Mouse (Mus musculus) neural tube, embryonic 13.5 days (tissue): Measurements from ENCODE around the gene Scn2a. TPM values are rescaled to one million over a fixed set of nuclear protein-coding genes. Genes with fewer than 3 reads are reported as not detected.

ENCODE experiments used
- ATAC-seq: fragments of 200-750 bp; cut with Nextera tagmentation; 2 replicates; pipeline ENCODE4 v1.8.0; 2017; ENCODE audit warnings: low read depth, mild to moderate bottlenecking, moderate TSS enrichment, moderate library complexity
- H3K27ac ChIP-seq: fragments of 300-500 bp; sonication (generic); replicated peaks from 2 replicates; pipeline ENCODE4 v1.5.1; 2015; ENCODE audit warnings: moderate library complexity, mild to moderate bottlenecking, inconsistent platforms
- H3K27me3 ChIP-seq: fragments of 300-500 bp; sonication (generic); 2 replicates; pipeline ENCODE4 v1.6.1; 2015; ENCODE audit warnings: mild to moderate bottlenecking, inconsistent platforms
- H3K36me3 ChIP-seq: fragments of 300-500 bp; sonication (generic); 2 replicates; pipeline ENCODE4 v1.6.1; 2015; ENCODE audit warnings: mild to moderate bottlenecking, inconsistent platforms
- H3K4me1 ChIP-seq: fragments of 300-500 bp; sonication (generic); replicated peaks from 2 replicates; pipeline ENCODE4 v1.6.1; 2015; ENCODE audit warnings: inconsistent platforms
- H3K4me2 ChIP-seq: fragments of 300-500 bp; sonication (generic); 2 replicates; pipeline ENCODE4 v1.6.1; 2015; ENCODE audit warnings: inconsistent platforms, mild to moderate bottlenecking, moderate library complexity
- H3K4me3 ChIP-seq: fragments of 300-500 bp; sonication (generic); 2 replicates; pipeline ENCODE4 v1.5.1; 2015; ENCODE audit warnings: mild to moderate bottlenecking, inconsistent platforms
- H3K9ac ChIP-seq: fragments of 300-500 bp; sonication (generic); 2 replicates; pipeline ENCODE4 v1.6.1; 2015; ENCODE audit warnings: moderate library complexity, mild to moderate bottlenecking, inconsistent platforms
- H3K9me3 ChIP-seq: fragments of 300-500 bp; sonication (generic); 2 replicates; pipeline ENCODE4 v1.6.1; 2016; ENCODE audit warnings: inconsistent platforms
- WGBS: fragments of 180-500 bp; shearing (Covaris S2); methylation state at CpG from one replicate; pipeline ENCODE4 v1.1.7; 2015; 5-methylcytosine and 5-hydroxymethylcytosine counted together
- polyA plus RNA-seq: library from polyadenylated mRNA; unstranded; fragments of >200 nt; fragmentation: Nextera tagmentation; extraction: Ambion mirVana; gene quantifications from 2 replicates; pipeline ENCODE4 v1.2.1, GENCODE M21; 2015

The Scn2a gene
- polyA plus RNA-seq, 1 experiment from 2014 or later = 30.5 TPM

DNA sequence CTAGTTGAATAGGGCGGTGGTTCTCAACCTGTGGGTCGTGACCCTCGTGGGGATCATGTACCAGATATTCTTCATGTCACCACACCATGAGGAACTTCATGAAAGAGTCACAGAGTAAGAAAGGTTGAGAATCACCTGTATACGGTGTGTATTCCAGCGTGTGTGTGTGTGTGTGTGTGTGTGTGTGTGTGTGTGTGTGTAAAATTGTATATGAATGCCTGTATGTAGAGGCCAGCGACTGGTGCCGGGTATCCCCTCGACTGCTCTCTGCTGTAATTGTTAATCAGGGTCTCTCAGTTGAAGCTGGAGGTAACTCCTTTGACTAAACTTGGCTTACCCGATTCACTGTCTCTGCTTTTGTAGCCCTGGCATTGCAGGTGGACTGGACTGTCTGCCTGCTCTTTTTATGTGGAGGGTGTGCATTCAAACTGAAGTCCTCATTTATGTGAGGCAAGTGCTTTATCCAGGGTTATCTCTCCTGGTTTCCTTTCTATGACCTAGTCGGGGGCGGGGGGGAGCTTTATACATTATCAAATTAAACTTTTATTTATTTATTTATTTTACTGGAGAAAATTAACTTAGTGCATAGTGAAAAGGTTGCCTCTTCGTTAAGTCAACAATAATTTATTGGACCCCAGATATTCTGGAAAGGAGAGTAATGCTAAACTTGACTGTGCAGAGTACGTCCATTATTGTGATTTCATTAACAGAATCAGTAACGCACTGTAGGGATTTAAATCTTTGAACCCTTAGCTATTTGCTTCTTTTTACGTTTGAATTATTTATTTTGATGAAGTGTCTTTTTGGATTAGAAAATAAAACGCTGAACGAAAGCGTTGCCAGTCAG lies 47.2 kb downstream of the Scn2a start:
- H3K27ac ChIP-seq = 0 out of 2 replicates have a peak overlapping the region, but pooled peaks have one; percentile 19
- peak overlapping the region; percentile 66 for H3K4me2 ChIP-seq
- H3K9ac ChIP-seq = peak overlapping the region; percentile 14; the same call in 1 of the 2 replicates
- peak overlapping the region; percentile 49 for H3K4me3 ChIP-seq
- 51% methylated on average over 18 of the region's 18 CpGs for WGBS
- no peaks in the 10 kb centered on the region for H3K27me3 ChIP-seq
- H3K4me1 ChIP-seq = peaks cover 25% of the 10 kb centered on the region
- H3K36me3 ChIP-seq = no peaks in the 10 kb centered on the region
- no peaks in the 10 kb centered on the region for H3K9me3 ChIP-seq
- ATAC-seq = peak; percentile 66

DNA sequence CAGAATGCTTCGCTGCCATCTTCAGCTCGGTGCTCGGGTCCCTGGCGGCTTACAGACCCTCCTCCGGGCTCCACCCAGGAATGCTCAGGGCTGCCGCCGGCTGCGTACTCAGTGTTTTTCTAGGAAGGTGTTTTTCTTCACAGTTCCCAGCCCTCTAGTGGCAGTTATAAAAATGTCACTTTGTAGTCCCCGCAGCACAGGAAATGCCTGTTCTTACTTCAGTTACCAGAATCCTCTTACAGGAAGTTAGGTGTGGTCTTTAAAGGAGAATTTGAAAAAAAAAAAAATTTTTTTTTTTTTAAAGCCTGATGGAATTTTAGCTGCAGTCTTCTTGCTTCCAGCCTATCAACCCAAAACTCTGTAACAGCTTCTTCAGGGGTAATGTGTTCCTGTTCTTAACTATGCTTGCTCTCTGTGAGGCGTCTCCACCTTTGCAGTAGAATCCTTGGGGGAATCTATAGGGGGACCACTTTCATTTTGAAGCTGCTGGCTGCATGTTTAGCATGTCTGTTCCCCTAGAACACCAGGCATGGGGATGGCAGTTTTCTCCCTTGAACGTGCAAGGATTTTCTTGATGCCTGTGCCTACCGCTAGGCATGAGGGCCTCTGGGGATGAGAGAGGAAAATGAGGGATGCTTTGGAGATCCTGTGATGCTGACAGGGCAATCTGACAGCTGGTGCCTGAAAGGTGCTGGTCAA lies 48.0 kb downstream of the Scn2a start:
- Histone ChIP-seq H3K4me2 (peak overlapping the region; percentile 66), H3K9ac (peak overlapping the region; percentile 77), H3K27me3 (no peaks in the 10 kb centered on the region), H3K4me3 (peak overlapping the region; percentile 49), H3K27ac (peak overlapping the region; percentile 84), H3K36me3 (no peaks in the 10 kb centered on the region), H3K4me1 (peaks cover 25% of the 10 kb centered on the region), H3K9me3 (no peaks in the 10 kb centered on the region)
- peak; percentile 97 for ATAC-seq
- 12% methylated on average over 12 of the region's 12 CpGs for WGBS

GRCm38 (mm10) chr2:65669561-65669960 lies 49.0 kb downstream of the Scn2a start:
- 81% methylated on average over 8 of the region's 8 CpGs for WGBS
- no peaks in the 10 kb centered on the region for H3K36me3 ChIP-seq
- H3K27me3 ChIP-seq = no peaks in the 10 kb centered on the region
- H3K9me3 ChIP-seq = no peaks in the 10 kb centered on the region
- peak overlapping the region; percentile 66 for H3K4me2 ChIP-seq
- peak overlapping the region; percentile 54 for H3K9ac ChIP-seq
- 0 out of 2 replicates have a peak overlapping the region, but pooled peaks have one; percentile 5 for H3K27ac ChIP-seq
- peaks cover 25% of the 10 kb centered on the region for H3K4me1 ChIP-seq
- H3K4me3 ChIP-seq = peak overlapping the region; percentile 49
- no peak for ATAC-seq

GRCm38 (mm10) chr2:65670153-65670817 lies 49.7 kb downstream of the Scn2a start:
- peak overlapping the region; percentile 66 for H3K4me2 ChIP-seq
- H3K4me3 ChIP-seq = no peak overlapping the region
- no peaks in the 10 kb centered on the region for H3K36me3 ChIP-seq
- WGBS = 58% methylated on average over 12 of the region's 12 CpGs
- H3K9ac ChIP-seq = peak overlapping the region; percentile 39; the same call in 1 of the 2 replicates
- H3K27ac ChIP-seq = no peak overlapping the region
- no peak for ATAC-seq
- H3K9me3 ChIP-seq = no peaks in the 10 kb centered on the region
- no peaks in the 10 kb centered on the region for H3K27me3 ChIP-seq
- peaks cover 25% of the 10 kb centered on the region for H3K4me1 ChIP-seq

DNA sequence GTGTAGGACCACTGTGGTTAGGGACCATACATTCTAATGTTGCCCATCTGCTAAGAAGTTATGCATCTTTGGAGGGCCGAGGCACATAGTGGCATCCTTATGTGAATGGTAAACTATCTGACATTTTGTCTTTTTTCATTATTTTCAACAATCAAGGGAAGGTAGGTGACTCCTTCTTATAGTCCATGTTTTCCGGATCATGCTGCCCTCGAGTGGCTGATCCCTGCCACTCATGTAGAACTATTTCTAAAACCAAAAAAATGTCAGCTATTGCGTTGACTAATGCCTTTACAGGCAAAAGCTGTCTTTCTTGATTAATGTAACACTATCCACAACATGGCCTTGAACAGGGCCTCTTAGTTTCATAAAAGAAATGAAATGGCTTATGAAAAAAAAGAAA lies 59.0 kb downstream of the Scn2a start:
- Histone ChIP-seq H3K27me3 (no peaks in the 10 kb centered on the region), H3K27ac (no peak overlapping the region), H3K9ac (no peak overlapping the region), H3K36me3 (peaks cover 8% of the 10 kb centered on the region), H3K4me1 (no peaks in the 10 kb centered on the region), H3K4me2 (no peak overlapping the region), H3K9me3 (no peaks in the 10 kb centered on the region), H3K4me3 (no peak overlapping the region)
- 88% methylated on average over 4 of the region's 4 CpGs for WGBS
- no peak for ATAC-seq

DNA sequence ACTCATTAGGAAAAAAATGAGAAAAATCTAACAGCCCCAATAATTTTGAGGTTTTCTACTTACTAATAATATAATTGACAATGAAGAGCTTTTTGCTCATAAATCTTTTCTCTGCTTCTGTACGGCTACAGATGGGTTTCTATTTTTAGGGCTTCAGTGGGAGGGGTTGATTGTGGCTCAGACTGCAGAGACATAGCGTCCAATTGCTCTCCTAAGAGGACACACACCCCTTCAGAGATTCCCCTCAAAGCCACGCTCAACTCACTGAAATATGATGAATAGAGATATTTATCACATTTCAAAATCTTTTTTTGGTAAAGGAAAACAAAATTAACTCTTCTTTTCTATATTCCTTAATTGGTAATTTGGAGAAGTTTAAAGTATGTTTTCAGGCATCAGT lies 64.6 kb downstream of the Scn2a start:
- Histone ChIP-seq H3K27me3 (no peaks in the 10 kb centered on the region), H3K36me3 (peaks cover 26% of the 10 kb centered on the region), H3K4me2 (no peak overlapping the region), H3K9me3 (no peaks in the 10 kb centered on the region), H3K4me1 (no peaks in the 10 kb centered on the region), H3K27ac (no peak overlapping the region), H3K4me3 (no peak overlapping the region), H3K9ac (no peak overlapping the region)
- WGBS = 66% methylated on average over 3 of the region's 3 CpGs
- no peak for ATAC-seq

DNA sequence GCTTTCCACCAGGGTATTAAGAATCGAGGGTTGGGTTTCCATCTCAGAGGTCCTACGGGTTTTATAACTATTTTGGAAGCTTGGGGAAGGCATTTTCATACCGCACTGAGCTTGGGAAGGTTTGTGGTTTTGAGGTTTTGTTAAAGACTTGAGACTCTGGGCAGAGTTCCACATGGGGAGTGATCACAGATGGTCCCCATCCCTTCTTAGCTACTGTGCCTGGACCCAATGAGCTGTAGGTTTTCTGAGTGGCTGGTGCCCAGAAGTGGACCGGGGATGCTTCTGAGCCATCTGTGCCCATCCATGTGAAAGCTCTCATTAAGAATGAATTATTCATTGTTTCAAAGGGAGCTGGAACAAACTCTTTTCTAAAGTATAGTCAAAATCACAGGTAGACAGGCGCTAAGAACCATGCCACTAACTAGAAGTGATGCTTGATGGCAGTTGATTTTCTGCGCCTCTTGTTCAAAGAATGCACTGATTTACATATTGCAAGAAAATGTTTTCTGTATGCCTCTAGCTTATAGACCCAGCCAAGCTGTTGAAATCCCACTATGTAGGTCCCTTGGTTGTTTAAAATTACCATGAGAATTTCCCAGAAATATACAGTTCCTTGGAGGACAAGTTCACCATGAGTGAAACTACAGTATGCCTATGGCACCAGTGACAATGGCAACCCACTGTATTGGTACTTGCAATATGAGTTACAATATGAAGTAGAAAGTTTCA lies 70.0 kb downstream of the Scn2a start:
- WGBS = 83% methylated on average over 6 of the region's 6 CpGs
- H3K27ac ChIP-seq = no peak overlapping the region
- no peak overlapping the region for H3K9ac ChIP-seq
- ATAC-seq = no peak
- H3K4me3 ChIP-seq = no peak overlapping the region
- H3K4me2 ChIP-seq = no peak overlapping the region
- H3K4me1 ChIP-seq = no peaks in the 10 kb centered on the region
- peaks cover 42% of the 10 kb centered on the region for H3K36me3 ChIP-seq
- H3K9me3 ChIP-seq = no peaks in the 10 kb centered on the region
- H3K27me3 ChIP-seq = no peaks in the 10 kb centered on the region

DNA sequence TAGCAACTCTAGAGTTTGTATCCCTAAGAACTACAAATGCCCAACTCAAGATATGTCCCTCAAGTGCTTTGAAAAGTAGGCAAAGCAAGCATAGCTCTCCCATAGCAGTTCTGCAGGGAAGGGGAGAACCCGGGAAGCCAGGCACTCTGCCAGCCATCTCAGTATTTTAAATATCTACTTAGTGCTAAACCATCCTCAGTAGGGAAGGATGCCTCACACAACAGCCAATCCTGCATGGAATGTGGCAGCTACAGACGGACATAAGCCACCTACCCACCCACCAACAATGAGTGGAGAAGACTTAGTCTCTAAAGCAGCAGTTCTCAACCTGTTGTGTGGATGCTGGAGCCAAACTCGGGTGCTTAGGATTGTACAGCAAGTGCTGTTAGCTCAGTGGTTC lies 73.9 kb downstream of the Scn2a start:
- Histone ChIP-seq H3K36me3 (peaks cover 31% of the 10 kb centered on the region), H3K27ac (no peak overlapping the region), H3K4me2 (no peak overlapping the region), H3K27me3 (no peaks in the 10 kb centered on the region), H3K4me3 (no peak overlapping the region), H3K9ac (no peak overlapping the region), H3K9me3 (no peaks in the 10 kb centered on the region), H3K4me1 (no peaks in the 10 kb centered on the region)
- 81% methylated on average over 3 of the region's 3 CpGs for WGBS
- ATAC-seq = no peak

- H3K9ac ChIP-seq = no peak overlapping the region
- H3K36me3 ChIP-seq = peaks cover 27% of the 10 kb centered on the region
- H3K27ac ChIP-seq = no peak overlapping the region
- no peak for ATAC-seq
- no peak overlapping the region for H3K4me2 ChIP-seq
- no peak overlapping the region for H3K4me3 ChIP-seq
- H3K9me3 ChIP-seq = no peaks in the 10 kb centered on the region
- WGBS = 73% methylated on average over 7 of the region's 7 CpGs
- H3K4me1 ChIP-seq = no peaks in the 10 kb centered on the region
- H3K27me3 ChIP-seq = no peaks in the 10 kb centered on the region
Observed at GRCm38 (mm10) chr2:65695061-65695460, 74.5 kb downstream of the Scn2a start.

- H3K4me2 ChIP-seq = no peak overlapping the region
Observed at GRCm38 (mm10) chr2:65700246-65700645, 79.7 kb downstream of the Scn2a start.

DNA sequence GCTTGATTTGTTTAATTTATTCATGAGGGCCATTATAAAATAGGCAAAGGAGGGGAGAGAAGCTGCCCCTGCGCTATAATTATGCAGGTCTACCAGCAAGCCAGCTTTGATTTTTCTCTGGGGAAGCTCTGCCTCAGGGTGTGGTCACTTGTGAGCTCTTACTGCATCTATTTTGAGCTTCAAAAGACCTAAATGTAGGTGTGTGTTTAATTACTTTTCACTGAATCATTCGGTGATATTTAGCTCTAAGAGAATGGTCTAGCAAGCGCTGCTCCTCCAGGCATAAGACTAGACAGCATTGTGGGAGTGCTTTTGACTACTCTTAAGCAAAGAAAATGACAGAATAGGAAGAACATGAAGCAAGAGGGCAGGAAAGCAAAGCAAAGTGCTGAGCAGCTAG lies 80.6 kb downstream of the Scn2a start:
- H3K27ac ChIP-seq = no peak overlapping the region
- peaks cover 29% of the 10 kb centered on the region for H3K36me3 ChIP-seq
- no peaks in the 10 kb centered on the region for H3K9me3 ChIP-seq
- H3K4me2 ChIP-seq = no peak overlapping the region
- no peak overlapping the region for H3K9ac ChIP-seq
- no peaks in the 10 kb centered on the region for H3K4me1 ChIP-seq
- H3K4me3 ChIP-seq = no peak overlapping the region
- WGBS = 75% methylated on average over 3 of the region's 3 CpGs
- ATAC-seq = no peak
- H3K27me3 ChIP-seq = no peaks in the 10 kb centered on the region

More at GRCm38 (mm10) chr2:65700246-65700645, 79.7 kb downstream of the Scn2a start:
- no peak for ATAC-seq
- no peak overlapping the region for H3K4me3 ChIP-seq
- WGBS = 90% methylated on average over 1 of the region's 1 CpGs
- H3K36me3 ChIP-seq = peaks cover 28% of the 10 kb centered on the region
- H3K9ac ChIP-seq = no peak overlapping the region
- no peaks in the 10 kb centered on the region for H3K9me3 ChIP-seq
- no peaks in the 10 kb centered on the region for H3K4me1 ChIP-seq
- no peaks in the 10 kb centered on the region for H3K27me3 ChIP-seq
- H3K27ac ChIP-seq = no peak overlapping the region
